Mouse (Mus musculus) spleen, postnatal 10 days (tissue): ENCODE data around the gene Tnnt1.

Source experiments
- DNase-seq, 2 experiments: peaks; one replicate each; pipeline ENCODE4 v3.0.0; 2021 to 2022; ENCODE audit warnings: low spot score in 2 of 2

The Tnnt1 gene

DNA sequence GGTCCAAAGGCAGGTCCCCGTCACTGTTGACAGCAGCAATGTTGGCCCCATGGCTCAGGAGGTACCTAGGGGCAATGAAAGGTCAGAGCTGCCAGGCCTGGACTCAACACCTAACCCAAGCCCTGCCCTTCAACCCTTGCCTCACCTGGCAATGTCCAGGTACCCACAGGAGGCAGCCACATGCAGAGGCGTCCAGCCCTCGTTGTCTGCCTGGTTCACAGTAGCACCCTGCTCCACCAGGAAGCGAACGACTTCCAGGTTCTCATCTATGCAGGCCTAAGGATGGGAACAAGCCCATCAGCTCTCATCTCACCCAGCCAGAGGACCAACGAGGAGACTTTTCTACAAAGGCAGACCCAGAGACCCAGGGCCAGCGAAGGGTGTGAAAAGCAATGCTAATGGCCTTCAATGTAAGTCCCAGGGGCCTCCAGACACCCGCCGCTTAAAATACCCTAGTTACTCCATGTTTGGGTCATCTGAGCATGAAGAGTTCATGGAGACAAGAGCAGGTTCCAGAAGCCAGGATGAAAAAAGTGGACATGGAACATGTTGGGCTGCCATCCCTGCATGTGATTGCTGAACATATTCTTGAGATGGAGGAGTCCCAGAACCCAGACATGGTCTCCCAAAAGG, 18.8 kb downstream of the Tnnt1 start:
- DNase-seq, result no peak

DNA sequence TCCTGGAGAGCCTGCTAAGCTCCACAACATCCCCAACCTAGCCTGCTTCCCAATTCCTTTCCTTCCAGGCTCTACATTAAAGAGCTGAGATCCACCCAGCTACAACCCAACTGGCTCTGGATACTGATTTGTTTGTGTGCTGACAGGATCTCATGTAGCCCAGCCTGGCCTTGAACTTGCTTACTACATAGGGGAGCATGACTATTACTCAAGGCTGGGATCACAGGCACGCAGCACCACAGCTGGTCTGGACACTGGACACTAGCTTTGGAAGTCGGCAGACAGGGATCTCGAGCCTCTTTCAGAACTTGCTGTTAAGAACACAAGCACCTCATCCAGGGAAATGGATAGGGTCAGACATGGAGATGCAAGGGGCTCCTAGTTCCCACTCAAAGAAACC, 19.7 kb downstream of the Tnnt1 start:
- DNase-seq, result no peak

- DNase-seq, result no peak
Measured at GRCm38 (mm10) chr7:4493991-4494390, 22.2 kb downstream of the Tnnt1 start.

GRCm38 (mm10) chr7:4492284-4493224, 23.6 kb downstream of the Tnnt1 start:
- peak in 1 of 2 experiments; percentile 38 for DNase-seq

DNA sequence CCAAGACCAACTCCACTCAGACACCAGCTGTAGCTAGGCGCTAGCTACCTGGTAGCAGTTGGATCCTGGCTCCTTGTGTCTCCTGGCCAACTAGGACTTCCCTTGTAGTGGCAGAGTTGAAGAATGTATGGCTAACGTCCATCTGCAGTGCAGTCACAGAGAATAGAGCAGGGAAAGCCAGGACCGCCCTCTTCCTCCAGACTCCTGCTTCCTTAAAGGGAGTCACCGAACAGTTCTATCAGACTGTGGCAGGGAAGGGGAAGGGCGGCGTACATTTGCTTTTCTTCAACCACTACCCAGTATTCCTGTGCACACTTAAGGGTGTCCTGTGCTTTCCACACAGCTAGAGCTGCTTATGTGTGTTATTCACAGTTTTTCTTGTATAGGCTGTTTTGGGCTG, 24.9 kb downstream of the Tnnt1 start:
- DNase-seq, result no peak

DNA sequence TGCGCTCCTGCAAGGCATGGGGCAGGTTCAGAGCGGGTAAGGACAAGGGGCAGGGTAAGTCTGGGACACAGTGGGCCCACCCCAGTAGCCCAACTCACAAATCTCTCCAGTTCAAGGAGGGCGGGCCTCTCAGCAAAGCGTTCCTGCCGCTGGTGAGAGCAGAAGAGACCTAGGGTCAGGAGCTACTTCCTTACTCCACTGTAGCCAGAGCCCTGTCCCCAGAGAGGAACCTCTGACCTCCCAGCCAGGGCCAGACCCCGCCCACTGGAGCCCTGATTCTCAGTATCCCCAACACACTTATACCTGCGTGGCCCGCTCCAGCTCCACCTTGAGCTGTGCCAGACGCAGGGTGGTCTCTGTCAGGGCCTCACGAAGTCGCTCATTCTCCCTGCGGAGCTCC, 33.9 kb downstream of the Tnnt1 start:
- DNase-seq, result no peak

DNA sequence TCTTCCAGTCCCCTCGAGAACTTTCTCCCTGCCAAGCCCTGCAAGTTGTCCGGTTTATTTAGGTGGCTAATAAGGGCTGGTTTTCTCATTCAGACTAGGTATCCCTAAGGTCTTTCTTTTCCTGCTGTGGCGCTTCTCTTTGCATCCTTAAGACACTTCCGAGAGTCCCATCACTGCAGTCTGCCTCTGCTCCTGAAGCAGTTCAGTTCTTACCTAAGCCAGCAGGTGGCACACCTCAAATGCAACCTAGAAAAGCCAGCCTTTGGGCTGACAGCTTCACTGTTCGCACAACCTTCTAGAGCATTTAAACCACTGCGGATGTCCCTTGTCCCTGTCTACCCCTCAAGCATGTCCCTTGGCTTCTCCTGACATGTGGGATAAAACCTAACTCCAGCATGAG, 36.5 kb downstream of the Tnnt1 start:
- DNase-seq, result peak in 1 of 2 experiments; percentile 53

DNA sequence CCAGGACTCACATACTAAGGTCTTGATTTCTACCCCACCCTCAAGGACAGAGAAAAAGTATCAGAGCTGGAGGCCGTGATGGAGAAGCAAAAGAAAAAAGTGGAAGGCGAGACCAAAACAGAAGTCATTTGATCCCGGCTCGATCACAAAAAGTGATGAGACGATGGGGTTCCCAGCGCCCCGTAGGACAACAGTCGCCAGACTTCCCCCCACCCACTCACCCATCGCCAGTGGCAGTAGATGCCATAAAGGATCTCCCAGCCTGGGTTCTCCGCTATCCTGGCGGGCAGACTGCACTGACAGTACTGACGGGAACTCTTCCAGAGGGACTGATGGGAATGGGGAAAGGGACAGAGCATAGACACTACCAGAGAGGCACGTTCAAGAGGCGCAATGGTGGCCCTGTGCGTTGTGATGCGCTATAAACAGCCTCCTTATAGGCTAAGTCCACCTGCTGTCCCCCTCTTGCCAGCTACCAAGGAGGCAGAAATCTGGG, 37.3 kb downstream of the Tnnt1 start:
- no peak for DNase-seq

- no peak for DNase-seq
Measured at GRCm38 (mm10) chr7:4478021-4478795, 38.0 kb downstream of the Tnnt1 start.

DNA sequence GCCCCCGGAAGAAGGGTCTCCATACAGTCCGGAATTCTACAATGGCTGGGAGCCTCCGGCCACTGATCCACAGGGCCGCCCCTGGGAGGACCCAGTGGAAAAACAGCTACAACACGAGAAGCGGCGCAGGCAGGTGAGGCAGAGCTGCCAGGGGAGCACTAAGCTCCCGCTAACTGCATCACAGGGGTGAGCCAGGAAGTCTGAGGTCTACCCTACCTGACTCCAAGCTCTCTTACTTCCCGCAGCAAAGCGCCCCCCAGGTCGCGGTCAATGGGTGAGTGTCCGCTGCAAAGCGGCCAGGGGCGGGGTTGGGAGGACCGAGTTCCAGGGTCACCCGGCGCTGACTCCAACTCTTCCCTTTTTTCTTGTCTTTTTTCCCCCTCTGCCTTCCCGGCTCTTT, 42.2 kb downstream of the Tnnt1 start:
- no peak for DNase-seq

DNA sequence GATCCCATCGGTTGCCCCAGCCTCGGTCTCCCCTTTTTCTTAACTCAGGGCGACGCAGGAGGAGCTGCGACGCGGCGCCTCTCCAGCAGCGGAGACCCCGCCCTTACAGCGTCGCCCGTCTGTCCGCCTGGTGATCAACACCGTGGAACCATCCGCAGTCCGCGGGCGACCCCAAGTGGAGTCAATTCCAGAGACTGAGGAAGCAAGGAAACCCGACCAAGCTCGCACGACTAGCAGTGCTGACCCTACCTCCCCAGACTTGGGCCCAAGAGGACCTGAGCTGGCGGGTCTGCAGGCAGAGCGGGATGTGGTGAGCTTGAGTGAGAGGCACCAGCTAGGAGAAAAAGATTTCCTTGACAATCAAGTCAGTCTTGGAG, 45.0 kb downstream of the Tnnt1 start:
- peak in 1 of 2 experiments; percentile 58 for DNase-seq

- peak in 1 of 2 experiments; percentile 47 for DNase-seq
Measured at GRCm38 (mm10) chr7:4470275-4471178, 45.7 kb downstream of the Tnnt1 start.

- no peak for DNase-seq
Measured at GRCm38 (mm10) chr7:4467801-4468200, 48.4 kb downstream of the Tnnt1 start.

- DNase-seq, result no peak
Measured at GRCm38 (mm10) chr7:4464194-4464824, 51.9 kb downstream of the Tnnt1 start.

DNA sequence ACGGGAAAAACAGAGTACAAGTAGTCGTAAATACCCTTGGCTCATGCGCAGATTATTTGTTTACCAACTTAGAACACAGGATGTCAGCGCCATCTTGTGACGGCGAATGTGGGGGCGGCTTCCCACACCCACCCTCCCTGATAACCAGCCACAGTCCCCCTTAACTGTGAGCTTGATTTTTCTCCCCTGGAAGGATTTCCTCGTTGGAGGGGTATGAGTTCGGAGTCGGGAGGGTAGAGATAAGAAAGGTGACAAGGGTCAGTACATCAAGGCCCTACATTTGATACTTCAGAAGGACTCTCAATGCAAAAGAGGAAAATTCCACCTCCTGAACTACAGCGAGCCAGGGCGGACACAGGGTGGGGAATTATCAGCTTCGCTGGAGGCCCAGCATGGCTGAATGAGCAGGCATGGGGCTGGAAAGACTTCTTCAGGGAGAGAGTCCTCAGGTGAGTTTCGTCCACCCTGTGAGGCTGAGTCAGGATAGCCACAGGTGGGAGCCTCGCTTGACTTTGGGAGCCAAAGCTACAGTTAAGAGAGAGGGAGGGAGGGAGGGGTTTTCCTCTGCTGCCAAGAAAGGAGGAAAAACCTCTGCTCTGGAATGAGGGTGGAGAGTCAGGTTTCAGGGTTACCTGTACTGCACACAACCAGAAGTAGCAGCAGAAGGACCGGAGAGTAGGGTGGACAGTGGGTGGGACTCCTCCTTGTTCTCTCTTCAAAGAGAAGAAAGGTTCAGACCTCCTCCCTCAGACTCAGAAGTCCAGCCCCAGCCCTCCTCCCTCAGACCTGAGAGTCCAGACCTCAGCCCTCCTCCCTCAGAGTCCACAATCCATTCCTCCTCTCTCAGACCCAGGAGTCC, 55.4 kb downstream of the Tnnt1 start, which contains the start of gene Eps8l1:
Gene Eps8l1 (plus strand): TSS at position 99 of the 859 bp plus-strand sequence.
- DNase-seq, result no peak
